Mouse (Mus musculus): ENCODE measurements around the gene Galntl5.

- TF ChIP-seq CTCF (conservative IDR thresholded peaks at IDR 0.05; ENCODE audit: low read length): no peak
- TF ChIP-seq NANOG (IDR thresholded peaks at IDR 0.05; ENCODE audit: borderline replicate concordance, low read length): no peak
These were observed 61.8 kb downstream of the Galntl5 start for GRCm38 (mm10) chr5:25243101-25243500.
